Mouse (Mus musculus): ENCODE data around the gene Tnfrsf1b. TPM values are rescaled to one million over a fixed set of nuclear protein-coding genes. Genes with fewer than 3 reads are reported as not detected.

Gene Tnfrsf1b
- polyA plus RNA-seq, 1 experiment from 2014 or later, result 5.2 TPM

DNA sequence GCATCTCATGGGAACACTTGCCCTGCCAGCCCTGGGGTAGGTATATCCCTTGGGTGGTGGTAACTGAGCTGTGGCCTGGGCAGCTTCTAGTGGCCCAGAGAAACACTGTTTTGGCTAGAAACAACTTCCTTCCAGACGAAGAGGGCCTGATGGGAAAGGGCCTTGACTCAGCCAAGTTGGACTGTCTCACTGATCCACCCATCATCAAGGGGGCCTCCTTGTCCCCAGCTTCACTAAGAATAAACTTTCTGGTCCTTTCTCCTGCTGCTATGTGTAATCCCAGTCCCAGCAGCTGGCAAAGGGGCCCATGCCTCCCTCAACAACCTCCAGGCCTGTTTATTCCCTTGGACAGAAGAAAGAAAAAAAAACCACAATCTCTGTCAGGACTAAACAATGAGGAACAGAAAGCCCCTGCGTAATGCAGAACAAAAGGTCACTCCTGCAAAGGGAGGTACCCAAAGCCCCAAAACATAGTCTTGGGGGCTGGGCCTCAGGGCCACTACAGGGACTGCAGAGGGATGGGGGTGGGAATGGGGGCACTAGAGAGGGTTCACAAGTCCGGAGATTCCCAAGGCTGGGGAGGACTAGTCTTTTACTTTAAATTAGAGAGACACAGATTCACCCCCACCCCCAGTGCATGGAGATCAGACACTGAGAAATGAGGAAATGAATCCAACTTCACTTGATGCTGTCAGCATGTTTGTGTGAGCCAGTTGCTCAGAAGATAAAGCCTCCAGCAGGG, 13.0 kb downstream of the Tnfrsf1b start:
- 0 out of 2 replicates have a peak overlapping the region, but pooled peaks have one; percentile 20 for H3K27ac ChIP-seq
- ATAC-seq (ENCODE audit: borderline replicate concordance, extremely low read depth, low FRiP score, low TSS enrichment), result no peak
- no peaks in the 10 kb centered on the region for H3K27me3 ChIP-seq
- peaks cover 9% of the 10 kb centered on the region; the same call in 1 of the 2 replicates for H3K4me1 ChIP-seq
- no peaks in the 10 kb centered on the region for H3K36me3 ChIP-seq
- H3K4me3 ChIP-seq, result no peak overlapping the region
- H3K9me3 ChIP-seq, result no peaks in the 10 kb centered on the region
- H3K4me2 ChIP-seq, result no peak overlapping the region
- H3K9ac ChIP-seq, result no peak overlapping the region
- 36% methylated on average over 3 of the region's 3 CpGs for WGBS

DNA sequence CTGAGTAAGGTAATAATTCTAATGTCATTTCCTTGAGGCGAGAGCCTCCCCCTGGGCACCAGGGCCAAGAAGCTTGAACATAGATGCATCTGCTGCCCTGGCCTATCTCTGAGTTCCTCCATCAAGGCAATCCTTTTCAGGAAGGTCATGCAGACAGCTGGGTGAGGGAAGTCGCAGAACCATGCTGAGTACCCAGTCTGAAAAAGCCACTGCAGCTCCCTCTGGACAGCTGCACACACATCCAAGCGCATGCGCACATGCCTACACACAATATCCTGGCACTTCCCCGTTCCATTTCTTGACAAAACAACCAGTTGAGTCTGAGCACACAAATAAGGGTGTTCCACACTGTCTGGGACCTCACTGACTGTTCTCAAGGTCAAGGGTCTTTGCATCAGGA, 14.9 kb downstream of the Tnfrsf1b start:
- Histone ChIP-seq H3K9me3 (no peaks in the 10 kb centered on the region), H3K4me3 (no peak overlapping the region), H3K4me2 (no peak overlapping the region), H3K27ac (no peak overlapping the region), H3K9ac (no peak overlapping the region), H3K36me3 (no peaks in the 10 kb centered on the region), H3K27me3 (no peaks in the 10 kb centered on the region), H3K4me1 (peaks cover 9% of the 10 kb centered on the region; the same call in 1 of the 2 replicates)
- WGBS, result 82% methylated on average over 5 of the region's 5 CpGs
- ATAC-seq (ENCODE audit: borderline replicate concordance, extremely low read depth, low FRiP score, low TSS enrichment), result no peak

DNA sequence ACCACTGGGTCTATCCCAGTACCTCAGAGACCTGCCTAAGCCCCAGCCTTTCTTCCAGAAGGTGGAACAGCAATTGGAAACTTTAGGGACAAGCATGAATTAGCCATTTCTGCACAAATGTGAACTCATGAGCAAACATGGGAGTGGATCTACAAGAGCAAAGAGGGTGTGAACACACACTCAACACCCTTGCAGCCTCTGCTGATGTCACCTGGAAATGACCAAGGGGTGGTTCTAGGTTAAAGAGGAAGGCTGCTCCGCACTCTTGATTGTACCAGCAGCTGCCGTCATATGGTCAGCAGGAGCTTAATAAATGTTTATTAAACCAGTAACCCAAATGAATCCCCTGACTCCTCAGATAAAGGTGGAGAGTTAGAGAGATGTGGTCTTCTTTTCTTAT, 16.0 kb downstream of the Tnfrsf1b start:
- no peak overlapping the region for H3K4me3 ChIP-seq
- H3K9ac ChIP-seq, result no peak overlapping the region
- no peak overlapping the region for H3K27ac ChIP-seq
- WGBS, result 76% methylated on average over 2 of the region's 2 CpGs
- no peaks in the 10 kb centered on the region for H3K27me3 ChIP-seq
- peaks cover 9% of the 10 kb centered on the region; the same call in 1 of the 2 replicates for H3K4me1 ChIP-seq
- H3K4me2 ChIP-seq, result no peak overlapping the region
- H3K9me3 ChIP-seq, result no peaks in the 10 kb centered on the region
- ATAC-seq (ENCODE audit: borderline replicate concordance, extremely low read depth, low FRiP score, low TSS enrichment), result no peak
- no peaks in the 10 kb centered on the region for H3K36me3 ChIP-seq

DNA sequence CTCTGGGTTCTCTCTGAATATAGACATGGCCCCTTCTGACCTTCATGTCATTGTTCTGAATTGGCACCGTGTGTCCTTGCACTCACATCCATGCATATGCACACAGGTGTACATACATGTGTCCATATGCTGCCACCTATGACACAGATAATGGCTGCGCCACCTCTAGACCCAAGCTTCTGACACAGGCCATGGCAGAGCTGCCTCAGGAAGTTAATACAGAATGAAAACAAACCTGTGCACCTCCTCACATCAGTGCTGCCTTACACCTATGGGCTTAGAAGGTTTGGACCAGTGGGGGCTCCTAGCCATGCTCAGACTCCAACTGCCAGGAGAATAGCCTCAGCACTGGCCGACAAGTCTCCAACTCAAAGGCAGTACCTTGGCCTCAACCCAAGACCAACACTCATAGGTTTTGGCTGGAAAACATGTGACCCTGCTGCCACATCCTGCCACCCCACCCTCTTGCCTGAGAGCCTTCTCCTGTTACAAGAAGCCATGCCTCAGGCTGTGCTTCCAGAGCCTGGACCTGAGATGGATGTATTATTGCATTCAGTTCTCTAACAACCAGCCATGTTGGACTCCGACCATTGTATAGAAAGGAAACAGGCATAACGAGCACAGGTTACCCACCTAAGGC, 17.0 kb downstream of the Tnfrsf1b start:
- Histone ChIP-seq H3K9me3 (no peaks in the 10 kb centered on the region), H3K4me3 (no peak overlapping the region), H3K4me1 (peaks cover 9% of the 10 kb centered on the region; the same call in 1 of the 2 replicates), H3K4me2 (no peak overlapping the region), H3K9ac (no peak overlapping the region), H3K27ac (no peak overlapping the region), H3K27me3 (no peaks in the 10 kb centered on the region), H3K36me3 (no peaks in the 10 kb centered on the region)
- 75% methylated on average over 5 of the region's 5 CpGs for WGBS
- peak; percentile 44; the same call in 1 of the 2 replicates for ATAC-seq (ENCODE audit: borderline replicate concordance, extremely low read depth, low FRiP score, low TSS enrichment)

DNA sequence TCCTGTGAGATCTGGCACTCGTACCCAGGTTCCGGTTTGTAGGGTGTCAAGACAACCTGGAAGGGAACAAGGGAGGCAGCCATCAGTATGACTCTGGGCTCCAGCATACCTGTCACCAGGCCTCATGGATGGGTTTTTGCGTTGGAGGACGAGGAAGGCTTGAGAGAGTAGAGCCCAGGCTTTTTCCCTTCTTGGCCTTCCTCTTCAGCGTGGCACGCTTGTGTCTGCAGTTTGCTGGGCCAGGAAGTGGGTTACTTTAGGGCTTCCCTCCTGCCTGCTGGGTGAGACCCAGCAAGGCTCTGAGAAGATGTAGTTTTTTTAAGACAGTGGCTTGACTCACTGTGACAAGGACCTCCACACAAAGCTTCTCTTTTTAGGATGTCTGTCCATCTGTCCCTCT, 17.6 kb downstream of the Tnfrsf1b start:
- Histone ChIP-seq H3K4me2 (no peak overlapping the region), H3K27me3 (no peaks in the 10 kb centered on the region), H3K9me3 (no peaks in the 10 kb centered on the region), H3K4me3 (no peak overlapping the region), H3K27ac (no peak overlapping the region), H3K9ac (no peak overlapping the region), H3K4me1 (peaks cover 9% of the 10 kb centered on the region; the same call in 1 of the 2 replicates), H3K36me3 (no peaks in the 10 kb centered on the region)
- 85% methylated on average over 6 of the region's 6 CpGs for WGBS
- ATAC-seq (ENCODE audit: borderline replicate concordance, extremely low read depth, low FRiP score, low TSS enrichment), result no peak

DNA sequence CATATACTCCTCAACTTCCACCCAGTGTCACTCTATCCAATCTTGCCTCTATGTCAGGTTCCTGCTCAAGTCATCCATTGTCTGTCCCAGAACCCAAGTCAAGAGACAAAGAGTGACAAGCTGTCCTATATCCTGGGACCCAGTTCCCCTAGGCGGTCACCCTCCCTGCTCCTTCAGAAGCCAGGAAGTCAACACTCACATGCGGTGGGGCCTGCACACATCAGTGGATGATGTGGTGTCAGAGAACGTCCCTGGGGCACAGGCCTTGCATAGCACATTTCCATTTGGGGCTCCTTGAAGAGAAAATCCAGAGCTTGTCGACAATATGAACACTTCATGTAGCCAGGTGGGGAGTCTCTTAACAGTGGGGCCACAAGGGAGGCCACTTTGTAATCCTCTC, 22.1 kb downstream of the Tnfrsf1b start:
- no peaks in the 10 kb centered on the region for H3K27me3 ChIP-seq
- no peak for ATAC-seq (ENCODE audit: borderline replicate concordance, extremely low read depth, low FRiP score, low TSS enrichment)
- no peak overlapping the region for H3K4me2 ChIP-seq
- no peak overlapping the region for H3K4me3 ChIP-seq
- no peaks in the 10 kb centered on the region for H3K4me1 ChIP-seq
- no peak overlapping the region for H3K9ac ChIP-seq
- H3K36me3 ChIP-seq, result no peaks in the 10 kb centered on the region
- no peaks in the 10 kb centered on the region for H3K9me3 ChIP-seq
- 74% methylated on average over 4 of the region's 4 CpGs for WGBS
- H3K27ac ChIP-seq, result no peak overlapping the region

DNA sequence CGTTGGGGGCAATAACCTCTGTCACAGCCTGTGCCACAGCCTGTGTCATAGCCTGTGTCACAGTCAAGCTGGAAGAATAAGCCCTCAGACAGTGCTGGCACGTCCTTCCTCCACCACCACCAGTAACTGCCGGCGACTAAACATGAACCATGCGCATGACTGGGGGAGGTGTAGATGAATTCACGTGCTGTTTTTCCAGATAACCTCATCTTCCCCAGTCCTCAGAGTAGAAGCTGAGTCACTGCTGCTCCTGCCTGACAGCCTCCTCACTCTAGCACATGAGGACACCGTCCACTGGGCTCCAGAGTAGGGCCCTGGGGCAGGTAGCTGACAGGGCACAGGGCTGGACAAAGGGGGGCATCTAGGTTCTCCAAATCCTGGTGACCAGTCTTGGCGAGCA, 24.6 kb downstream of the Tnfrsf1b start:
- WGBS, result 62% methylated on average over 8 of the region's 8 CpGs
- Histone ChIP-seq H3K4me3 (no peak overlapping the region), H3K4me1 (no peaks in the 10 kb centered on the region), H3K27ac (no peak overlapping the region), H3K9me3 (no peaks in the 10 kb centered on the region), H3K9ac (no peak overlapping the region), H3K4me2 (no peak overlapping the region), H3K36me3 (no peaks in the 10 kb centered on the region), H3K27me3 (no peaks in the 10 kb centered on the region)
- ATAC-seq (ENCODE audit: borderline replicate concordance, extremely low read depth, low FRiP score, low TSS enrichment), result no peak

DNA sequence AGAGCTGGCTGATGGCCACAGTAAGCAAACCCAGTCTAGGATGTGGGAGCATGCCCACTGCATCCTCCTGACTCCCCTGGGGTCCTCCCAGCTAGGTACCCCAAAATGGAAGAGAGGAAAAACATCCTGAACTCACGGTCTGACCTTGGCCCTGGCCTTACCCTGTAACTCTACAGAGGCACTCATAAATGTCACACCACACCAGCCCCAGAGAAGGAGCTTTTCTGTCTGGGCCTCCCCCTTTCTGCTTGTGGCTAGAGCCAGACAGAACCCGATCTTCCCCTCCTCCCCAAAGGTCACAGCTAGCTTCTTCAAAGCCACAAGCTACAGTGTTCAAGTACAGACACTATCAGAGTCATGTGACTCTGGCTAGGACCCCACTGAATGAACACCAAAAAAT, 25.3 kb downstream of the Tnfrsf1b start:
- H3K4me3 ChIP-seq, result no peak overlapping the region
- H3K36me3 ChIP-seq, result no peaks in the 10 kb centered on the region
- no peaks in the 10 kb centered on the region for H3K4me1 ChIP-seq
- no peak for ATAC-seq (ENCODE audit: borderline replicate concordance, extremely low read depth, low FRiP score, low TSS enrichment)
- no peak overlapping the region for H3K27ac ChIP-seq
- no peaks in the 10 kb centered on the region for H3K9me3 ChIP-seq
- 66% methylated on average over 2 of the region's 2 CpGs for WGBS
- H3K9ac ChIP-seq, result no peak overlapping the region
- H3K4me2 ChIP-seq, result no peak overlapping the region
- no peaks in the 10 kb centered on the region for H3K27me3 ChIP-seq

DNA sequence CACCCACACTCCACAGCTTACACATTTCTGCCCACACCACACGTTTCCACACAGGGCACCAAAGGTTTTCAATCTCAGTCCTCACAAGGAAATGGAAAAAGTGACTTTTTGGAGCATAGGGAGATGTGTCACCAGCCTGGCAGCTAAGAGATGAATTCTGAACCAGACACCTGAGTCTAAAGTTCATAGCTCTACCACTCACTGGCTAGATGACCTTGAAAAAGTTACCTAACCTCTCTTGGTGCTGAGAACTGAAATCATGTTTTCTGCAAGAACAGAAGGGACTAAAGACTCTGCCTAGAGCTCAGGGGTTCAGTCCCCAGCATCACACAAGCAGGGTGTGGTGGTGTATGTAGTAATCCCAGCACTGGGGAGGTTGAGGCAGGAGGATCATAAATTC, 26.7 kb downstream of the Tnfrsf1b start:
- Histone ChIP-seq H3K4me2 (no peak overlapping the region), H3K9ac (no peak overlapping the region), H3K27ac (no peak overlapping the region), H3K4me3 (no peak overlapping the region), H3K9me3 (no peaks in the 10 kb centered on the region), H3K36me3 (no peaks in the 10 kb centered on the region), H3K27me3 (no peaks in the 10 kb centered on the region), H3K4me1 (peaks cover under 1% of the 10 kb centered on the region; the same call in 1 of the 2 replicates)
- WGBS, result 60% methylated on average over 1 of the region's 1 CpGs
- no peak for ATAC-seq (ENCODE audit: borderline replicate concordance, extremely low read depth, low FRiP score, low TSS enrichment)

DNA sequence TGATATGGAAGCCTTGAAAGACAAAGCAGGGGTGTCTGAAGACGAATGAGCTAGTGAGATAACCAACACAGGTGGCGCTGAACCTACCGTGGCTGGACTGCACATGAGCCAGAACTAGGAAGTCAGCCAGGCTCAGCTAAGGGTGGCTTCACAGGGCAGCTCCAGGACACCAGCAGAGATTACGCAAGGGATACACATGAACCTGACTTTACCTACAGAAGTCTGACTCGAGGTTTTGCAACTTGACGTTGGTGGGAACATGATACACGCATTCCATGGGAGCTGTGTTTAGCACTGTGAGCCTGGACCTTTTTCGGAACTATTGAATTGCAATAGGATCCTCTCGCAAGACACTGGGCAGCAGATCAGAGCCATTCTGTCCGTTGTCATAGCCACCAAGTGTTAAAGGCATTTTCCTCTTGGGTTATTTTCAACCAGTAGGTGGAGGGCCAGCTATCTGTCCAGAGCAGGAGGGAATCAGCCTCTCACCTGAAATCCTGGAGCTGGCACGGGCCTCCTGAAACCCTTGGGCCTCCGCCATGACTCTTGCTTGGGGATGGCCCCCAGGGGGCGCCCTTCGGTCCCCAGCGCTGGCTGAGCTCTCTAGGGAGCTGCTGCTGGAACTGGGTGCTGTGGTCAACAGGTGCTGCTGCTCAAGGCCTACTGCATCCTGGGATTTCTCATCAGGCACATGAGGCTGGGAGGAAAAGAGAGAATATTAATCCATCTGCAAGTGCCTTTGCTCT, 27.3 kb downstream of the Tnfrsf1b start:
- Histone ChIP-seq H3K36me3 (no peaks in the 10 kb centered on the region), H3K4me2 (no peak overlapping the region), H3K27me3 (no peaks in the 10 kb centered on the region), H3K9me3 (no peaks in the 10 kb centered on the region), H3K9ac (no peak overlapping the region), H3K4me3 (no peak overlapping the region), H3K27ac (no peak overlapping the region), H3K4me1 (peaks cover 6% of the 10 kb centered on the region; the same call in 1 of the 2 replicates)
- no peak for ATAC-seq (ENCODE audit: borderline replicate concordance, extremely low read depth, low FRiP score, low TSS enrichment)
- 61% methylated on average over 15 of the region's 15 CpGs for WGBS

DNA sequence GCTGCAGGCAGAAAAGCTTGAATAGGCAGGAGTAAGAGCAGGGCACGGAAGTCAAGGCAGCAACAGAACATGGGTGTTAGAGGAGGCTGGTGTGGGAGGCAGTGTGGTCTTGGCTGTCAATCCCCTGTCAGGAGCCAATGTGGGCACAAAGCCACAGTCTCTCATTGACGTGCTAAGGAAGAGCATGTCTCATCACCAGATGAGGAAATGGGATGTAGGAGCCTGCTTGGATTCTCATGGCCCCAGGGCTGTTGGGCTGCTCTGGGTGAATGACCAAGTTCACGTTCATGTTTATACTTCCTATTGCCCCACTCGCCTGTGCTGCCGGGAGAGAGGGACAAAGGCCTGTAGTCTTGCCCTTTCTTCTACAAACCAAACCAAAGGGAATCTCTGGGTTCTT, 28.8 kb downstream of the Tnfrsf1b start:
- Histone ChIP-seq H3K4me1 (peaks cover 6% of the 10 kb centered on the region; the same call in 1 of the 2 replicates), H3K9ac (no peak overlapping the region), H3K4me2 (no peak overlapping the region), H3K36me3 (no peaks in the 10 kb centered on the region), H3K4me3 (no peak overlapping the region), H3K27ac (no peak overlapping the region), H3K9me3 (no peaks in the 10 kb centered on the region), H3K27me3 (no peaks in the 10 kb centered on the region)
- no peak for ATAC-seq (ENCODE audit: borderline replicate concordance, extremely low read depth, low FRiP score, low TSS enrichment)
- WGBS, result 71% methylated on average over 5 of the region's 5 CpGs

DNA sequence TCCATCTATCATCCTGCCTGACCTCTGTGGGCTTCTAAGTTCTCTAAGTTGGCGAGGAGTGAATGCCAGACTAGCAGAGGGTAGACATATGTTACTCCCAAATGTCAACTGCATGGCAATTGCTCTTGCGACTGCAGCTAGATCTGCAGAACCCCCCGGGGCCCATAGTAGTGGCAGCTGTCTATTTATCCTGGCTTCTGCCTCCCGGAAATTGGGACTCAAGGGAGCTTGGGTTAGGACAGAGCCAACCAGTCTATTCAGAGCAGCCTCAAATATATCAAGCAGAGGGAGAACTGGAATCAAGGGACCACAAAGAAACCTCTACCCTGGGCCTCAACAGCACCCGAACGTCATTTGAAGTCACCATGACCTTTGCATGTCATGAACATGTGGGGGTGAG, 29.6 kb downstream of the Tnfrsf1b start:
- peaks cover 6% of the 10 kb centered on the region; the same call in 1 of the 2 replicates for H3K4me1 ChIP-seq
- no peaks in the 10 kb centered on the region for H3K36me3 ChIP-seq
- H3K9ac ChIP-seq, result no peak overlapping the region
- no peaks in the 10 kb centered on the region for H3K9me3 ChIP-seq
- ATAC-seq (ENCODE audit: borderline replicate concordance, extremely low read depth, low FRiP score, low TSS enrichment), result no peak
- H3K27ac ChIP-seq, result no peak overlapping the region
- H3K27me3 ChIP-seq, result no peaks in the 10 kb centered on the region
- H3K4me3 ChIP-seq, result no peak overlapping the region
- 72% methylated on average over 6 of the region's 6 CpGs for WGBS
- H3K4me2 ChIP-seq, result no peak overlapping the region

Data from lung, embryonic 15.5 days (tissue).